8 mouse cellular contexts compared by ENCODE assay signal in genomic region chr6:67069800-67070315, GRCm38 (mm10). TPM values are rescaled to one million over a fixed set of nuclear protein-coding genes. Genes with fewer than 3 reads are reported as not detected.
DNase-seq lines count a peak whose midpoint lies in the region; ATAC-seq and TF ChIP-seq lines count a peak whose summit lies in the region.

No protein-coding gene starts in this region.

- H3K27ac ChIP-seq in liver, embryonic 12.5 days = no peak overlapping the region

- DNase-seq in cerebellum, postnatal 25 days = peak; percentile 12 to 21
- DNase-seq in cerebellum, postnatal 36 days = no peak
- DNase-seq in liver = no peak
- peak; percentile 53 for DNase-seq in brain, embryonic 14.5 days (ENCODE audit: low read depth)
- no peak for DNase-seq in thymus, postnatal 14 days
- DNase-seq in layer of hippocampus, postnatal 10 days (ENCODE audit: low spot score in 2 of 2) = no peak

- no peak for TF ChIP-seq CTCF in brain, embryonic 14.5 days (IDR thresholded peaks at IDR 0.05; ENCODE audit: borderline replicate concordance, extremely low read depth, insufficient read depth, insufficient read length)

- H3K27me3 ChIP-seq in liver, embryonic 12.5 days (replicated peaks) = 0 out of 2 replicates have a peak, but pooled peaks cover 2% of the 10 kb centered on the region

- no peak overlapping the region; the same call in 1 of the 2 replicates for H3K9ac ChIP-seq in liver, embryonic 12.5 days

- TF ChIP-seq POLR2A in brain, embryonic 14.5 days (IDR thresholded peaks at IDR 0.05; ENCODE audit: borderline replicate concordance, extremely low read depth, insufficient read depth, insufficient read length, poor library complexity, severe bottlenecking) = no peak

- peaks cover 20% of the 10 kb centered on the region for H3K4me1 ChIP-seq in liver, embryonic 12.5 days

- H3K9me3 ChIP-seq in liver, embryonic 12.5 days (replicated peaks) = no peaks in the 10 kb centered on the region

- ATAC-seq in liver, embryonic 12.5 days = no peak
- ATAC-seq in megakaryocyte-erythroid progenitor cell, adult 5-6 weeks (replicated peaks; ENCODE audit: low FRiP score, low TSS enrichment, poor library complexity, severe bottlenecking) = peak; percentile 43

- whole genome bisulfite sequencing in liver, embryonic 12.5 days (ENCODE audit: insufficient replicate concordance) = 49% methylated on average over 9 of the region's 9 CpGs

- H3K4me2 ChIP-seq in liver, embryonic 12.5 days = peak overlapping the region; percentile 32

- no peaks in the 10 kb centered on the region for H3K36me3 ChIP-seq in liver, embryonic 12.5 days

- no peak overlapping the region for H3K4me3 ChIP-seq in liver, embryonic 12.5 days

RNA-seq across cellular contexts. Expression of gene Gadd45a, which starts 32.6 kb away (rescaled TPM):
- polyA plus RNA-seq in liver, embryonic 12.5 days (2016; fragmentation: Nextera tagmentation; extraction: Ambion mirVana) = 88.3 and 96.9 TPM in 2 replicates
- 16.9 and 17.4 TPM in 2 replicates for polyA plus RNA-seq in brain, embryonic 14.5 days (2012; rRNA removed)
- total RNA-seq in megakaryocyte-erythroid progenitor cell, adult 5-6 weeks (2014; fragmentation: Nextera tagmentation) = 40.4 and 43.7 TPM in 2 replicates
- total RNA-seq in megakaryocyte-erythroid progenitor cell, adult 5-6 weeks (2017) = 94.9 and 97.9 TPM in 2 replicates
- 1 to 10 TPM; 5.1 to 7.6 TPM for total RNA-seq in layer of hippocampus, postnatal 10 days (2021)

Comparison
In these comparisons a context has a peak if more than half of its experiments do, and no peak if none do; other contexts are left out.
1. DNase-seq: peak in cerebellum, postnatal 25 days (2 of 2) and brain, embryonic 14.5 days (single experiment); none in cerebellum, postnatal 36 days (0 of 2), liver (single experiment), thymus, postnatal 14 days (single experiment) and layer of hippocampus, postnatal 10 days (0 of 2).
2. RNA of gene Gadd45a, which starts 32.6 kb away (total RNA-seq): 40.4 to 97.9 TPM in megakaryocyte-erythroid progenitor cell, adult 5-6 weeks; 5.1 to 7.6 TPM in layer of hippocampus, postnatal 10 days; every median in the first group is over 4 times any median in the second.